Mouse (Mus musculus) liver, embryonic 11.5 days (tissue): Measurements from ENCODE around the gene Elof1. TPM values are rescaled to one million over a fixed set of nuclear protein-coding genes. Genes with fewer than 3 reads are reported as not detected.
A peak's percentile ranks its signal among the peaks of the same experiment; 100 is the strongest.

Experiments
- ATAC-seq: fragments of 200-750 bp; cut with Nextera tagmentation; replicated peaks from 2 replicates; pipeline ENCODE4 v1.8.0; 2017; ENCODE audit warnings: moderate number of reproducible peaks, mild to moderate bottlenecking, moderate TSS enrichment, moderate library complexity; ENCODE audit not compliant: low FRiP score
- DNase-seq: peaks from one replicate; pipeline ENCODE4 v3.0.0-alpha.2; 2017; ENCODE audit warnings: low spot score
- H3K27ac ChIP-seq: fragments of 300-500 bp; sonication (generic); 2 replicates; pipeline ENCODE4 v1.5.1; 2014; ENCODE audit warnings: mild to moderate bottlenecking, low read depth, low read length, control low read depth
- H3K27me3 ChIP-seq: fragments of 300-500 bp; sonication (generic); replicated peaks from 2 replicates; pipeline ENCODE4 v1.6.1; 2014; ENCODE audit warnings: low read length, mixed read lengths; ENCODE audit not compliant: control insufficient read depth, insufficient read depth
- H3K36me3 ChIP-seq: fragments of 300-500 bp; sonication (generic); 2 replicates; pipeline ENCODE4 v1.6.1; 2014; ENCODE audit warnings: mild to moderate bottlenecking, low read length, moderate library complexity, mixed read lengths; ENCODE audit not compliant: control insufficient read depth, insufficient read depth
- H3K4me1 ChIP-seq: fragments of 300-500 bp; sonication (generic); replicated peaks from 2 replicates; pipeline ENCODE4 v1.6.1; 2014; ENCODE audit warnings: low read length, mixed read lengths; ENCODE audit not compliant: control insufficient read depth, insufficient read depth
- H3K4me2 ChIP-seq: fragments of 300-500 bp; sonication (generic); 2 replicates; pipeline ENCODE4 v1.6.1; 2014; ENCODE audit warnings: mild to moderate bottlenecking, control low read depth, moderate library complexity
- H3K4me3 ChIP-seq: fragments of 300-500 bp; sonication (generic); 2 replicates; pipeline ENCODE4 v1.5.1; 2014; ENCODE audit warnings: low read depth, low read length, control low read depth
- H3K9ac ChIP-seq: fragments of 300-500 bp; sonication (generic); 2 replicates; pipeline ENCODE4 v1.6.1; 2014; ENCODE audit warnings: low read depth, low read length, control low read depth
- H3K9me3 ChIP-seq: fragments of 300-500 bp; sonication (generic); 2 replicates; pipeline ENCODE4 v1.6.1; 2016; ENCODE audit warnings: low read length, inconsistent platforms, mixed read lengths; ENCODE audit not compliant: control insufficient read depth
- WGBS: fragments of 180-500 bp; shearing (Covaris S2); extraction: QIAGEN DNeasy Blood & Tissue Kit; methylation state at CpG from one replicate; pipeline ENCODE4 v1.1.7; 2014; 5-methylcytosine and 5-hydroxymethylcytosine counted together
- polyA plus RNA-seq: library from polyadenylated mRNA; unstranded; fragments of >200 nt; fragmentation: Nextera tagmentation; extraction: Ambion mirVana; gene quantifications from 2 replicates; pipeline ENCODE4 v1.2.1, GENCODE M21; 2014

Elof1 gene
- polyA plus RNA-seq, result 159 and 169 TPM in 2 replicates

- ATAC-seq, result peak; percentile 92
- under 1% methylated on average over 52 of the region's 52 CpGs for WGBS
- peaks cover 13% of the 10 kb centered on the region for H3K4me1 ChIP-seq
These were observed at the start of gene Elof1 for GRCm38 (mm10) chr9:22116740-22117426. Gene Elof1 (minus strand): TSS chr9:22117172.

GRCm38 (mm10) chr9:22166686-22167085, 49.7 kb upstream of the Elof1 start:
- Histone ChIP-seq H3K9me3 (no peaks in the 10 kb centered on the region), H3K9ac (no peak overlapping the region), H3K4me1 (no peaks in the 10 kb centered on the region; the same call in 1 of the 2 replicates), H3K4me3 (no peak overlapping the region), H3K4me2 (no peak overlapping the region), H3K27ac (no peak overlapping the region), H3K36me3 (no peaks in the 10 kb centered on the region), H3K27me3 (peaks cover 8% of the 10 kb centered on the region; the same call in 1 of the 2 replicates)
- 88% methylated on average over 10 of the region's 10 CpGs for WGBS
- no peak for ATAC-seq
- no peak for DNase-seq

More at GRCm38 (mm10) chr9:22116740-22117426, at the start of gene Elof1:
- H3K9me3 ChIP-seq, result no peaks in the 10 kb centered on the region
- peak within 1 kb of the TSS; percentile 81 for H3K9ac ChIP-seq
- DNase-seq, result peak; percentile 89
- peaks cover 14% of the 10 kb centered on the region for H3K36me3 ChIP-seq
- peak within 1 kb of the TSS; percentile 50 for H3K27ac ChIP-seq
- H3K27me3 ChIP-seq, result no peaks in the 10 kb centered on the region
- H3K4me2 ChIP-seq, result peak within 1 kb of the TSS; percentile 84
- H3K4me3 ChIP-seq, result peak within 1 kb of the TSS; percentile 81

GRCm38 (mm10) chr9:22165964-22166363, 49.0 kb upstream of the Elof1 start:
- no peak overlapping the region for H3K9ac ChIP-seq
- ATAC-seq (no peak), DNase-seq (no peak)
- no peak overlapping the region for H3K27ac ChIP-seq
- 49% methylated on average over 6 of the region's 6 CpGs for WGBS
- no peak overlapping the region for H3K4me3 ChIP-seq
- H3K36me3 ChIP-seq, result no peaks in the 10 kb centered on the region
- H3K4me2 ChIP-seq, result no peak overlapping the region
- peaks cover 8% of the 10 kb centered on the region; the same call in 1 of the 2 replicates for H3K27me3 ChIP-seq
- H3K9me3 ChIP-seq, result no peaks in the 10 kb centered on the region
- H3K4me1 ChIP-seq, result no peaks in the 10 kb centered on the region; the same call in 1 of the 2 replicates

- Histone ChIP-seq H3K27ac (no peak overlapping the region), H3K9ac (peak overlapping the region; percentile 57)
These were observed 48.0 kb upstream of the Elof1 start for GRCm38 (mm10) chr9:22164711-22165668.

GRCm38 (mm10) chr9:22162912-22163311, 45.9 kb upstream of the Elof1 start:
- H3K27me3 ChIP-seq, result peaks cover 8% of the 10 kb centered on the region; the same call in 1 of the 2 replicates
- H3K4me2 ChIP-seq, result no peak overlapping the region
- no peak overlapping the region for H3K27ac ChIP-seq
- 77% methylated on average over 7 of the region's 7 CpGs for WGBS
- no peaks in the 10 kb centered on the region for H3K36me3 ChIP-seq
- peaks cover 1% of the 10 kb centered on the region; the same call in 1 of the 2 replicates for H3K4me1 ChIP-seq
- DNase-seq, result no peak
- no peak overlapping the region for H3K9ac ChIP-seq
- H3K9me3 ChIP-seq, result no peaks in the 10 kb centered on the region
- H3K4me3 ChIP-seq, result no peak overlapping the region
- ATAC-seq, result no peak

More at GRCm38 (mm10) chr9:22164711-22165668, 48.0 kb upstream of the Elof1 start:
- no peaks in the 10 kb centered on the region for H3K36me3 ChIP-seq
- peak overlapping the region; percentile 96 for H3K4me2 ChIP-seq
- DNase-seq, result peak; percentile 65
- peaks cover 8% of the 10 kb centered on the region; the same call in 1 of the 2 replicates for H3K27me3 ChIP-seq
- no peaks in the 10 kb centered on the region; the same call in 1 of the 2 replicates for H3K4me1 ChIP-seq
- H3K9me3 ChIP-seq, result no peaks in the 10 kb centered on the region
- ATAC-seq, result peak; percentile 62
- peak overlapping the region; percentile 68 for H3K4me3 ChIP-seq
- WGBS, result 3% methylated on average over 53 of the region's 54 CpGs

- Histone ChIP-seq H3K27me3 (peaks cover 8% of the 10 kb centered on the region; the same call in 1 of the 2 replicates), H3K36me3 (no peaks in the 10 kb centered on the region), H3K27ac (no peak overlapping the region), H3K4me1 (peaks cover 7% of the 10 kb centered on the region), H3K9me3 (no peaks in the 10 kb centered on the region), H3K4me3 (no peak overlapping the region), H3K4me2 (no peak overlapping the region), H3K9ac (no peak overlapping the region)
- WGBS, result 74% methylated on average over 9 of the region's 9 CpGs
- DNase-seq (no peak), ATAC-seq (no peak)
These were observed 45.3 kb upstream of the Elof1 start for GRCm38 (mm10) chr9:22162305-22162704.

- no peak overlapping the region for H3K4me3 ChIP-seq
- no peak overlapping the region for H3K9ac ChIP-seq
- DNase-seq (no peak), ATAC-seq (no peak)
- WGBS, result 43% methylated on average over 6 of the region's 6 CpGs
- H3K27me3 ChIP-seq, result peaks cover 8% of the 10 kb centered on the region; the same call in 1 of the 2 replicates
- no peaks in the 10 kb centered on the region for H3K36me3 ChIP-seq
- no peak overlapping the region for H3K27ac ChIP-seq
- H3K9me3 ChIP-seq, result no peaks in the 10 kb centered on the region
- peaks cover 10% of the 10 kb centered on the region for H3K4me1 ChIP-seq
- no peak overlapping the region for H3K4me2 ChIP-seq
These were observed 44.3 kb upstream of the Elof1 start for GRCm38 (mm10) chr9:22161299-22161698.

- Histone ChIP-seq H3K4me1 (peaks cover 13% of the 10 kb centered on the region), H3K9ac (peak overlapping the region; percentile 84), H3K4me2 (peak overlapping the region; percentile 93), H3K27me3 (no peaks in the 10 kb centered on the region; the same call in 1 of the 2 replicates), H3K27ac (no peak overlapping the region), H3K9me3 (peaks cover 2% of the 10 kb centered on the region; the same call in 1 of the 2 replicates), H3K4me3 (peak overlapping the region; percentile 70), H3K36me3 (no peaks in the 10 kb centered on the region)
- 55% methylated on average over 34 of the region's 34 CpGs for WGBS
- ATAC-seq (no peak), DNase-seq (no peak)
These were observed 40.7 kb upstream of the Elof1 start for GRCm38 (mm10) chr9:22157516-22158265.
